Comparison of ENCODE assay signal across 8 mouse cellular contexts in the genomic region with DNA sequence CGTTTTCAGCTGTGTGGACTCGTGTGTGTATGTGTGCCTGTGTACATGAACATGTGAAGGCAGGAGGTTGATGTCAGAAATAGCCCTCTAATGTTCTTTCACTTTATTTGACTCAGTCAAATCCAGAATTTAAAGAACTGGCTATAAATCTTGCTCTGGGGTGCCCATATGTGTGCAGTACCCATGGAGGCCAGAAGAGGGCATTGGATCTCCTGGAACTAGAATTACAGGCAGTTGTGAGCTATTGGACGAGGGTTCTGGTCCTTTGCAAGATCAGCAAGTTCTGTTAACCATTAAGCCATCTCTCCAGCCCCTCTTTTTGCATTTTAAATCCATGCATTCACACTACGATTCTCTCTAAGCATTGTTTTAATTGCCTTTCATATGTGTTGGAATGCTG.
A peak's percentile ranks its signal among the peaks of the same experiment; 100 is the strongest.
DNase-seq lines count a peak whose midpoint lies in the region; ATAC-seq and TF ChIP-seq lines count a peak whose summit lies in the region.

No protein-coding gene starts in this region.

- no peaks in the 10 kb centered on the region for H3K9me3 ChIP-seq in hindbrain, embryonic 11.5 days (ENCODE audit: control insufficient read depth, low read length)
- no peaks in the 10 kb centered on the region for H3K9me3 ChIP-seq in hindbrain, embryonic 16.5 days (ENCODE audit: control insufficient read depth, low read length)

- peak; percentile 23 for DNase-seq in hindbrain, embryonic 11.5 days (ENCODE audit: low spot score)
- DNase-seq in A20 (ENCODE audit: low read depth, low spot score) (peak; percentile 42), Patski (ENCODE audit: low read depth, low spot score) (no peak)
- peak; percentile 5 for DNase-seq in lung, postnatal 25 days (ENCODE audit: low spot score)
- DNase-seq in ovary, postnatal 10 days (ENCODE audit: low spot score) = no peak
- no peak for DNase-seq in urinary bladder, adult 18-20 months (ENCODE audit: low spot score in 2 of 2)

- 70% methylated on average over 4 of the region's 4 CpGs for WGBS in hindbrain, embryonic 11.5 days
- 54% methylated on average over 4 of the region's 4 CpGs for WGBS in hindbrain, embryonic 16.5 days

- no peak overlapping the region for H3K27ac ChIP-seq in hindbrain, embryonic 11.5 days (ENCODE audit: low read depth, low read length)
- no peak overlapping the region for H3K27ac ChIP-seq in hindbrain, embryonic 16.5 days (ENCODE audit: low read depth, low read length)
- peak overlapping the region; percentile 54; the same call in 1 of the 2 replicates for H3K27ac ChIP-seq in embryonic fibroblast, embryonic 13.5 days (ENCODE audit: insufficient read depth, low read length)

- H3K4me1 ChIP-seq in hindbrain, embryonic 11.5 days (replicated peaks; ENCODE audit: control insufficient read depth, insufficient read depth, low read length) = no peaks in the 10 kb centered on the region
- H3K4me1 ChIP-seq in hindbrain, embryonic 16.5 days (ENCODE audit: control insufficient read depth, insufficient read depth, low read depth, low read length) = no peaks in the 10 kb centered on the region
- no peaks in the 10 kb centered on the region for H3K4me1 ChIP-seq in embryonic fibroblast, embryonic 13.5 days (ENCODE audit: control insufficient read depth, insufficient read depth, low read length)

- no peaks in the 10 kb centered on the region for H3K36me3 ChIP-seq in hindbrain, embryonic 11.5 days (ENCODE audit: control insufficient read depth, insufficient read depth, low read length)
- no peaks in the 10 kb centered on the region for H3K36me3 ChIP-seq in hindbrain, embryonic 16.5 days (ENCODE audit: control insufficient read depth, insufficient read depth, low read length)

- no peak overlapping the region for H3K9ac ChIP-seq in hindbrain, embryonic 11.5 days (ENCODE audit: low read depth, low read length)
- H3K9ac ChIP-seq in hindbrain, embryonic 16.5 days (ENCODE audit: low read depth, low read length) = no peak overlapping the region

- TF ChIP-seq CTCF in Patski (IDR thresholded peaks at IDR 0.05) = peak; percentile 65
- TF ChIP-seq CTCF in embryonic fibroblast, embryonic 13.5 days (IDR thresholded peaks at IDR 0.05; ENCODE audit: borderline replicate concordance, insufficient read depth, low read length) = no peak

- no peak for ATAC-seq in hindbrain, embryonic 11.5 days (ENCODE audit: low FRiP score)
- ATAC-seq in hindbrain, embryonic 16.5 days = no peak
- no peak for ATAC-seq in Patski

- no peaks in the 10 kb centered on the region for H3K27me3 ChIP-seq in hindbrain, embryonic 11.5 days (ENCODE audit: control insufficient read depth, insufficient read depth, low read length)
- H3K27me3 ChIP-seq in hindbrain, embryonic 16.5 days (replicated peaks; ENCODE audit: control insufficient read depth, insufficient read depth, low read length) = no peaks in the 10 kb centered on the region
- no peaks in the 10 kb centered on the region for H3K27me3 ChIP-seq in Patski

- in situ Hi-C loops in Patski (cut with MboI; ENCODE audit: low pct_unique_long_range_greater_than_20kb) = no loop called here

- no peak for TF ChIP-seq POLR2A in embryonic fibroblast, embryonic 13.5 days (IDR thresholded peaks at IDR 0.05; ENCODE audit: low read depth, low read length)

- POLR2A ChIA-PET in Patski (lab: Charles Lee) = no interaction called here

- H3K4me3 ChIP-seq in hindbrain, embryonic 11.5 days (ENCODE audit: low read depth, low read length) = no peak overlapping the region
- no peak overlapping the region for H3K4me3 ChIP-seq in hindbrain, embryonic 16.5 days (ENCODE audit: low read length)
- H3K4me3 ChIP-seq in embryonic fibroblast, embryonic 13.5 days (ENCODE audit: insufficient read depth, low read length) = no peak overlapping the region

- CTCF ChIA-PET in Patski (lab: Charles Lee) = interaction anchor here (0.6 to 1.5 kb wide), 3 partner anchors 13 to 28 kb away, joined by 3 read pairs; no protein-coding TSS in a partner anchor

- no peak overlapping the region for H3K4me2 ChIP-seq in hindbrain, embryonic 11.5 days (replicated peaks; ENCODE audit: low read depth, low read length)
- no peak overlapping the region for H3K4me2 ChIP-seq in hindbrain, embryonic 16.5 days (ENCODE audit: low read length)

Comparison
In these comparisons a context has a peak if more than half of its experiments do, and no peak if none do; other contexts are left out.
1. DNase-seq: peak in hindbrain, embryonic 11.5 days (single experiment), A20 (single experiment) and lung, postnatal 25 days (single experiment); none in Patski (single experiment), ovary, postnatal 10 days (single experiment) and urinary bladder, adult 18-20 months (0 of 2).